Mouse (Mus musculus) intestine, postnatal 0 days (tissue): ENCODE measurements around the gene Mrap. TPM values are rescaled to one million over a fixed set of nuclear protein-coding genes. Genes with fewer than 3 reads are reported as not detected.
A peak's percentile ranks its signal among the peaks of the same experiment; 100 is the strongest.

ENCODE experiments used
- ATAC-seq: fragments of 200-750 bp; cut with Nextera tagmentation; 2 replicates; pipeline ENCODE4 v1.8.0; 2017; ENCODE audit warnings: mild to moderate bottlenecking, moderate TSS enrichment, moderate library complexity
- H3K27ac ChIP-seq: fragments of 300-500 bp; sonication (generic); 2 replicates; pipeline ENCODE4 v1.5.1; 2014; ENCODE audit warnings: mild to moderate bottlenecking, low read depth, low read length, moderate library complexity
- H3K27me3 ChIP-seq: fragments of 300-500 bp; sonication (generic); replicated peaks from 2 replicates; pipeline ENCODE4 v1.6.1; 2014; ENCODE audit warnings: low read length, mixed read lengths; ENCODE audit not compliant: control insufficient read depth, insufficient read depth
- H3K36me3 ChIP-seq: fragments of 300-500 bp; sonication (generic); 2 replicates; pipeline ENCODE4 v1.6.1; 2014; ENCODE audit warnings: mild to moderate bottlenecking, moderate library complexity; ENCODE audit not compliant: control insufficient read depth, insufficient read depth
- H3K4me1 ChIP-seq: fragments of 300-500 bp; sonication (generic); replicated peaks from 2 replicates; pipeline ENCODE4 v1.6.1; 2014; ENCODE audit warnings: antibody characterized with exemption, low read length, mixed read lengths; ENCODE audit not compliant: control insufficient read depth, insufficient read depth
- H3K4me2 ChIP-seq: fragments of 300-500 bp; sonication (generic); replicated peaks from 2 replicates; pipeline ENCODE4 v1.6.1; 2014; ENCODE audit warnings: low read depth, mild to moderate bottlenecking, moderate library complexity
- H3K4me3 ChIP-seq: fragments of 300-500 bp; sonication (generic); 2 replicates; pipeline ENCODE4 v1.5.1; 2014; ENCODE audit warnings: low read depth, low read length
- H3K9ac ChIP-seq: fragments of 300-500 bp; sonication (generic); 2 replicates; pipeline ENCODE4 v1.6.1; 2014; ENCODE audit warnings: mild to moderate bottlenecking, low read depth, low read length
- H3K9me3 ChIP-seq: fragments of 300-500 bp; sonication (generic); 2 replicates; pipeline ENCODE4 v1.6.1; 2016; ENCODE audit warnings: mixed run types; ENCODE audit not compliant: control insufficient read depth
- CTCF ChIP-seq: sonication (generic); IDR thresholded peaks from 2 replicates; pipeline ENCODE4 v1.5.1; 2016; ENCODE audit warnings: low read depth, mild to moderate bottlenecking, control low read depth, antibody characterized with exemption, moderate library complexity
- WGBS: fragments of 180-500 bp; shearing (Covaris S2); extraction: QIAGEN DNeasy Blood & Tissue Kit; methylation state at CpG from one replicate; pipeline ENCODE4 v1.1.7; 2014; 5-methylcytosine and 5-hydroxymethylcytosine counted together
- polyA plus RNA-seq: library from polyadenylated mRNA; unstranded; fragments of >200 nt; fragmentation: Nextera tagmentation; extraction: Ambion mirVana; gene quantifications from 2 replicates; pipeline ENCODE4 v1.2.1, GENCODE M21; 2015

The Mrap gene
- polyA plus RNA-seq, 1 experiment from 2014 or later: not detected

DNA sequence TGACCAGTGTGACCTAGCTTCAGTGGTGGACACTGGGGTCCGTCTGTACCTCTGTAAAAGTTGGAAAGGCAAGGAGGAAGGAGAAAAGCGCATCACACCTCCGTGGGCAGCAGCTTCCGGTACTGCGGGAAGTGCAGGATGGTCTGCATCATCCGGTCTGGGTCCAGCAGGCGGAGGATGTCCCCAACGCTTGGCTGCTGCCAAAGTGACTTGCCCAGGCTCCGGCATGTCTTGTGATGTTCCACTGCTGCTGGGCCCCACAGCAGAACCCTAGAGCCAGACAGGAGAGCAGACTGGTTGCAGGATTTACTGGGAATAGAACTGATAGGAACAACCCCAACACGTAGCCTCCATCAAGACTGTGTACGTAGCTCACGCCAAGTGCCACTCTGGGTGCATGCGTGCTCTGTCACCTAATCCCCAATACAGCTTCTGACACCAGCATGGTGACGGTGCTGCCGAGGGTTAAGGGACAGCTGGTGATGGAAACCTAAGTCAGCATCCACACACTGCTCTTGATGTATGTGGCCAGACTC is 29.0 kb downstream of the Mrap start:
- Histone ChIP-seq H3K27ac (no peak overlapping the region), H3K27me3 (no peaks in the 10 kb centered on the region), H3K9ac (no peak overlapping the region), H3K36me3 (peaks cover 64% of the 10 kb centered on the region), H3K4me2 (no peak overlapping the region), H3K4me1 (no peaks in the 10 kb centered on the region), H3K4me3 (no peak overlapping the region), H3K9me3 (no peaks in the 10 kb centered on the region)
- TF ChIP-seq CTCF: no peak
- 94% methylated on average over 15 of the region's 15 CpGs for WGBS
- no peak for ATAC-seq

DNA sequence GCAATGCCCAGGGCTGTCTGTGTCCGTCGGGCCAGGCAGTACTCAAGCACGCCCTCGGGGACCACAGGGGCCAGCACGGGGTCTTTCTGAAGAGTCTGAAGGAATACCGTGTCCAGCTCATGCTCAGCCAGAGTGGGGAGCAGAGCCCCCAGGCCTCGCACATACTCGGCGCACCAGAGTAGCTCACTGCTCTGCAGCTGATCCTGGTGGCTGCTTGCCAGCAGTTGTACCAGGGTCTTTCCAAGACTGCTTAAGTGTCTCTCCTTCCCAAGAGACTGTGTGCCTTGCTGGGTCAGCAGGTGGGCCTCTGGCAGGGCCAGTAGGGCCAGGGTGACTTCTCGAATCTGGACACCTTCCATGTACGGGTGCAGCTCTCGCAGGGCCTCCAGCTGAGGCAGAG is 36.2 kb downstream of the Mrap start:
- H3K27me3 ChIP-seq: no peaks in the 10 kb centered on the region
- H3K9me3 ChIP-seq: no peaks in the 10 kb centered on the region
- no peak overlapping the region for H3K4me3 ChIP-seq
- 92% methylated on average over 12 of the region's 12 CpGs for WGBS
- no peak for TF ChIP-seq CTCF
- H3K27ac ChIP-seq: no peak overlapping the region
- no peak overlapping the region for H3K4me2 ChIP-seq
- H3K9ac ChIP-seq: no peak overlapping the region
- ATAC-seq: no peak
- H3K36me3 ChIP-seq: peaks cover 69% of the 10 kb centered on the region
- H3K4me1 ChIP-seq: no peaks in the 10 kb centered on the region

DNA sequence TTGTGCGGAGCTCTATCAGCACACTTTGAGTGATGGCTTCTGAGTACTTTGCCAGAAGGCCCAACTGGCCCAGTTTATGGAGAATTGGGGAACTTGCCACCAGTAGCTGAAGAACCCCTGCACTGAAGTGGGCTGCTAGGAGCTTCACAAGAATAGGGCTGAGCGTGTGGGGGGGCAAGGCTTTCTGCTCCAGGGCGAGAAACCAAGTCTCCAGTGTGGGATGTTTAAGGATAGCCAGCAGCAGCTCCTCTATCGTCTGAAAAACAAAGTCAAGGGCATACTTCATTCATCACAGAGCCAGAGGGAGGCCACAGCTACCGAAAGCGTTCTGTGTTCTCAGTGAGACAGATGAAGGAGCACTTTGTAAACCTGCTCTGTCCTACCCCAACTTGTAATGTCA is 36.6 kb downstream of the Mrap start:
- no peak for ATAC-seq
- no peak overlapping the region for H3K9ac ChIP-seq
- no peak overlapping the region for H3K4me2 ChIP-seq
- no peaks in the 10 kb centered on the region for H3K9me3 ChIP-seq
- no peak overlapping the region for H3K4me3 ChIP-seq
- H3K36me3 ChIP-seq: peaks cover 64% of the 10 kb centered on the region
- TF ChIP-seq CTCF: no peak
- 82% methylated on average over 6 of the region's 6 CpGs for WGBS
- no peaks in the 10 kb centered on the region for H3K4me1 ChIP-seq
- H3K27ac ChIP-seq: no peak overlapping the region
- H3K27me3 ChIP-seq: no peaks in the 10 kb centered on the region

DNA sequence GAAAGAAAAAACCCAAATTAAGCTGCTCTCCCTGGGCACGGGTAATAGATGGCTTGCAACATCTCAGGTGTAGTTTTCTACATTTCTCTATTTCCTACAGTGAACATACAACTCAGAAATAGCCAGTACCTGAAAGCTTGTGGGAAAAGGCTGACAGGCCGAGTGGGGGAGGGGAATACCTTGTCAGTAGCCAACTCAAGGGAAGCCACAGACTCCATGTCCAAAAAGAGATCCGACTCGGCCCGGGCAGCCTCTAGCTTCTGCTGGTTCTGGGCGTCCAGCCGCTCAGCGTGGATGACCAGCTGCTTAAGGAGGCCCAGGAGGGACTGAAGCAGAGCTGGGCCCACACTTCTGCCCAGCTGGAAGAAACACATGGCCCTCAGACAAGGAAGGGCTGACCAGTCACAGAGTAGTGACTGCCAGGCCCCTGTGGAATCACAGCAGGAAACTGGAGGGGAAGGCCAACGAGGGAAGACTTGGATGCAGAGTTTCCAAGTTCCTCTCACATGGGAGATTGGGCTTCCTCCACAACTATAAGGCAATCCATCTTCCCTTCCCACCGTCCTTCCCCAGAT is 38.0 kb downstream of the Mrap start:
- no peaks in the 10 kb centered on the region for H3K4me1 ChIP-seq
- H3K4me3 ChIP-seq: no peak overlapping the region
- peaks cover 60% of the 10 kb centered on the region for H3K36me3 ChIP-seq
- 79% methylated on average over 10 of the region's 10 CpGs for WGBS
- no peak for ATAC-seq
- TF ChIP-seq CTCF: no peak
- no peaks in the 10 kb centered on the region for H3K9me3 ChIP-seq
- H3K4me2 ChIP-seq: no peak overlapping the region
- H3K27ac ChIP-seq: no peak overlapping the region
- no peak overlapping the region for H3K9ac ChIP-seq
- no peaks in the 10 kb centered on the region for H3K27me3 ChIP-seq

DNA sequence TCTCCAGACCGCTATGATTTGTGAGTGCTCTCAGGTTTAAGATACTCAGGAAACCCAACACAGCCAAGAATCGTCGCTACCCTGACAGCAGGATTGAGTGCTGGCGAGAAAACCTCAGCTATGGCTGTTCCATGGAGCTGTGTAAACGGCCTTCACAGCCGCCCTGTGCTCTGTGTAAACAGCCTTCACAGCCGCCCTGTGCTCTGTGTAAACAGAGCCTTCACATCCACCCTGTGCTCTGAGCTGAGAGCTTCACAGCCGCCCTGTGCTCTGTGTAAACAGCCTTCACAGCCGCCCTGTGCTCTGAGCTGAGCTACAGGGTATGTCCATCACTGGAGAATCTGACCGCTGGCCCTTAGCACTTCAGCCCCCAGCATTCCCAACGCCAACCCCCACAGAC is 41.8 kb downstream of the Mrap start:
- Histone ChIP-seq H3K4me3 (no peak overlapping the region), H3K4me2 (no peak overlapping the region), H3K27me3 (no peaks in the 10 kb centered on the region), H3K9ac (no peak overlapping the region), H3K4me1 (no peaks in the 10 kb centered on the region), H3K36me3 (peaks cover 52% of the 10 kb centered on the region; the same call in 1 of the 2 replicates), H3K9me3 (no peaks in the 10 kb centered on the region), H3K27ac (no peak overlapping the region)
- TF ChIP-seq CTCF: no peak
- 23% methylated on average over 11 of the region's 11 CpGs for WGBS
- 0 out of 2 replicates have a peak, but pooled peaks have one; percentile 52 for ATAC-seq

DNA sequence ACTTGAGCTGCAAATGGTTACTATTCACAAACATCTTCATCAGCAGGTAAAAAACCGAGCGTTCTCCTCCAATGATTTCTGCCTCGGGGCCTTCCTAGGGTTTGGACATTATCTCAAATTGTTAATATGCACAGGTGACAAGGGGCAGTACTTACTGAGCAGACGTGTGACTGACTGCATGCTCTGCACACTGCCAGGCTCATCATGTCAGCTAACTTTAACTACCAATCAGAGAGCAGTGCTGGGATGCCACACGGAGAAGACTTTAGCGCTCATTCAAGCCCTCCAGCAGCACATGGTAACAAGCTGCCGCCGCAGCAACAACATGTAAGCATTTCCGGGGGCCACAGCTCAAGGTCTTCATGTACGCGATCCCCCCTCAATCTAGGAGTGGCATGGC is 45.3 kb downstream of the Mrap start:
- H3K27me3 ChIP-seq: no peaks in the 10 kb centered on the region
- WGBS: 90% methylated on average over 11 of the region's 11 CpGs
- H3K4me3 ChIP-seq: no peak overlapping the region
- ATAC-seq: no peak
- H3K36me3 ChIP-seq: peaks cover 55% of the 10 kb centered on the region
- no peak overlapping the region for H3K9ac ChIP-seq
- H3K4me2 ChIP-seq: no peak overlapping the region
- H3K27ac ChIP-seq: no peak overlapping the region
- no peak for TF ChIP-seq CTCF
- H3K4me1 ChIP-seq: no peaks in the 10 kb centered on the region
- no peaks in the 10 kb centered on the region for H3K9me3 ChIP-seq
